Mouse (Mus musculus): ENCODE data around the gene LTO1. TPM values are rescaled to one million over a fixed set of nuclear protein-coding genes. Genes with fewer than 3 reads are reported as not detected.
"Not testable (repeated sequence)": the region's sequence is repeated elsewhere in the genome, so short reads cannot be mapped to it uniquely, and the experiment has no call there.

The LTO1 gene
- polyA plus RNA-seq, 1 experiment from 2014 or later: 26.1 TPM

- Histone ChIP-seq H3K4me2 (no peak overlapping the region), H3K4me1 (replicated peaks) (peaks cover 27% of the 10 kb centered on the region), H3K36me3 (no peaks in the 10 kb centered on the region), H3K27ac (no peak overlapping the region), H3K4me3 (replicated peaks) (no peak overlapping the region), H3K9me3 (no peaks in the 10 kb centered on the region), H3K9ac (replicated peaks) (no peak overlapping the region), H3K27me3 (peaks cover 75% of the 10 kb centered on the region)
- WGBS: 85% methylated on average over 2 of the region's 2 CpGs
- no peak for ATAC-seq (ENCODE audit: insufficient number of reproducible peaks, insufficient read depth, low FRiP score, low TSS enrichment, low read depth)
Measured at GRCm38 (mm10) chr7:144891863-144892262, 23.0 kb upstream of the LTO1 start.

- H3K4me2 ChIP-seq: no peak overlapping the region
- no peak overlapping the region for H3K27ac ChIP-seq
- no peak for ATAC-seq (ENCODE audit: insufficient number of reproducible peaks, insufficient read depth, low FRiP score, low TSS enrichment, low read depth)
- no peaks in the 10 kb centered on the region for H3K36me3 ChIP-seq
- H3K4me1 ChIP-seq (replicated peaks): peaks cover 28% of the 10 kb centered on the region
- no peaks in the 10 kb centered on the region for H3K9me3 ChIP-seq
- H3K4me3 ChIP-seq (replicated peaks): no peak overlapping the region
- H3K9ac ChIP-seq (replicated peaks): no peak overlapping the region
- H3K27me3 ChIP-seq: peaks cover 75% of the 10 kb centered on the region
- WGBS: 46% methylated on average over 6 of the region's 6 CpGs
Measured at GRCm38 (mm10) chr7:144892322-144892721, 22.6 kb upstream of the LTO1 start.

DNA sequence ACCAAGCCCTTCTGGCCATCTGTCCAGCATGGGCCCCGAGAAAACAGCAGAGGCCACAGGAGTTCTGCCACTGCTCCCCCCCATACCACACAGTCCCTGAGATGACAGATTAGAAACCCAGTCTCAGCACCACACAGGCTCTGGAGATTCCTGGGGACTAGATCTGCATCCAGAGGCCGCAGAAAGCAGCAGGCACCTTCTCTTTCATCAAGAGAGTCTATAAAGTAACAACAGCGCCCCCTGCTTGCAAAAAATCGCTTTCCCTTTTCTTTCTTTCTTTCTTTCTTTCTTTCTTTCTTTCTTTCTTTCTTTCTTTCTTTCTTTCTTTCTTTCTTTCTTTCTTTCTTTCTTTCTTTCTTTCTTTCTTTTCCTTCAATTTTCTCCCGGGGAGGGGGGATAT, 20.7 kb upstream of the LTO1 start:
- 2% methylated on average over 5 of the region's 5 CpGs for WGBS
- no peak overlapping the region for H3K27ac ChIP-seq
- no peaks in the 10 kb centered on the region for H3K9me3 ChIP-seq
- no peaks in the 10 kb centered on the region for H3K36me3 ChIP-seq
- peaks cover 21% of the 10 kb centered on the region for H3K4me1 ChIP-seq (replicated peaks)
- H3K9ac ChIP-seq (replicated peaks): no peak overlapping the region
- no peak overlapping the region for H3K4me3 ChIP-seq (replicated peaks)
- H3K4me2 ChIP-seq: no peak overlapping the region
- ATAC-seq (ENCODE audit: insufficient number of reproducible peaks, insufficient read depth, low FRiP score, low TSS enrichment, low read depth): no peak
- peaks cover 80% of the 10 kb centered on the region for H3K27me3 ChIP-seq

- Histone ChIP-seq H3K9me3 (no peaks in the 10 kb centered on the region), H3K4me3 (replicated peaks) (peak overlapping the region; percentile 45; the same call in 1 of the 2 replicates), H3K27ac (no peak overlapping the region), H3K9ac (replicated peaks) (no peak overlapping the region), H3K36me3 (no peaks in the 10 kb centered on the region), H3K4me2 (peak overlapping the region; percentile 88; the same call in 1 of the 2 replicates), H3K4me1 (replicated peaks) (peaks cover 21% of the 10 kb centered on the region), H3K27me3 (peaks cover 82% of the 10 kb centered on the region)
- ATAC-seq (ENCODE audit: insufficient number of reproducible peaks, insufficient read depth, low FRiP score, low TSS enrichment, low read depth): no peak
- 1% methylated on average over 4 of the region's 4 CpGs for WGBS
Measured at GRCm38 (mm10) chr7:144894706-144895105, 20.2 kb upstream of the LTO1 start.

DNA sequence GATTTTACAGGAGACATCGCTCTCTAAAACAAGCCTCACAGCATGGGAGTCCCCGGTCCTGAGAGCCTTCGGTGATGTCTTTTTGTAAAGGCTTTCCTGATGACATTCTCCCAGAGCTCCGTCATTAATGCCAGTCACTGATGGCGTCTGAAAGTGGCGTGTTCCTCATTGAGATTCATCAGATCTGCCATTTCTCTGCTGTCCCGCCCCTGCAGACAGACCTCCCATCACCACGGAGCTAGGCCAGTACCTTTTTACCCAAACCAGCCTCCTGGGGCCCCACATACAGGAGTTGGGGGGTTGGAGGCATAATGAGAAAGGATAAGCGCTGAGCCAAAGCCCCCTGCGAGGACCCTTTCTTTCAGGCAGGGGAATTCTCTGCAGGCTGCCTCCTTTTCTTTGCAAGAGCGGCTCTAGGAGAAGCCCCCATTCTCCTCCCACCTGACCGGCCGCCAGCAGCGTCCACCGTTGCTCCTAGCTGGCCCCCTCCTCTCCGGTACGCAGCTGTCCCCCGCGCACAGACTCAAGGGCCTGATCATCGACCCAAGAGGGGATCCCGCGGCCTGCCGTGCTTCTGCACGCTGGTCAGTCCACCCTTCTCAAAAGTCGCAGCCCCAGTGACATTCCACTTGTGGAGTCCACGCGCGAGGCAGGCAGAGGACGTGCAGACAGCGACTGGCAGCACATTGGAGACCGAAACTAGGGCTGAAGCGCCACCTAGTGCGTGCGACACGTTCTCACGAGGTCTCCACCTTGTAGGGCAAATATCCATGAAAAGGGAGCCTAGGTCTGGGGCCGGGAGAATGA, 19.4 kb upstream of the LTO1 start:
- H3K9me3 ChIP-seq: no peaks in the 10 kb centered on the region
- peaks cover 21% of the 10 kb centered on the region for H3K4me1 ChIP-seq (replicated peaks)
- no peak overlapping the region for H3K27ac ChIP-seq
- no peaks in the 10 kb centered on the region for H3K36me3 ChIP-seq
- H3K27me3 ChIP-seq: peaks cover 83% of the 10 kb centered on the region
- peak overlapping the region; percentile 45 for H3K4me3 ChIP-seq (replicated peaks)
- ATAC-seq (ENCODE audit: insufficient number of reproducible peaks, insufficient read depth, low FRiP score, low TSS enrichment, low read depth): peak; percentile 64; the same call in 1 of the 2 replicates
- H3K9ac ChIP-seq (replicated peaks): peak overlapping the region; percentile 40; the same call in 1 of the 2 replicates
- H3K4me2 ChIP-seq: peak overlapping the region; percentile 88
- WGBS: under 1% methylated on average over 37 of the region's 37 CpGs

DNA sequence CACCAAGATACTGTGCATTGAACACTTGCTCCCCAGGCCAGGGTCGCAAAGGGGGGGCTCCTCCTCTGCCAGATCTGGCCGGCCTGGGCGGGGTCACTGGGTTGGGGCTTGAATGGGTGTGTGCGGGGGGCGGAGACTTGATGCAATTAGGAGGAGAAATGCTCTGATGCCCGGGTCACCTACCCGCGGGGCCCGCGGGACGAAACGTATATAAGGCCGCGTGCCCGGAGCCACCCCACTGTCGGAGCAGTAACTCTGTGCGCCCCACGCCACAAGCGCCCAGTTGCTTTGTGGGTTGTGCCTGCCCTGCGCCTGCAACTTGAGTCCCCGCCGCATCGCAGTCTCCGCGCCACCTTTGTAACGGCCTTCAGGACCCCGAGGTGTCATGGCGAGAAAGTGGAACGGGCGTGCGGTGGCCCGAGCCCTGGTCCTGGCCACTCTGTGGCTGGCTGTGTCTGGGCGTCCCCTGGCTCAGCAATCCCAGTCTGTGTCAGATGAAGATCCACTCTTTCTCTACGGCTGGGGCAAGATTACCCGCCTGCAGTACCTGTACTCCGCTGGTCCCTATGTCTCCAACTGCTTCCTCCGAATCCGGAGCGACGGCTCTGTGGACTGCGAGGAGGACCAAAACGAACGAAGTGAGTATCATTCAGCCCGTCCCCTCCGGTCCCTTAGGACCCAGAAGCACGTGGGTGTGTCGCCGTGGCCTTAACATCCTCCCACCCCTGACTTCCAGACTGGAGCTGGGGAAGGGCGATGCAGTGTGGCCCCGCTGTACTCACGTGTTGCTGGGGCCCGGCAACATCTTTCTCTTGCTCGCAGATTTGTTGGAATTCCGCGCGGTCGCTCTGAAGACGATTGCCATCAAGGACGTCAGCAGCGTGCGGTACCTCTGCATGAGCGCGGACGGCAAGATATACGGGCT, 18.3 kb upstream of the LTO1 start, which contains the start of gene Fgf15:
Gene Fgf15 (plus strand): TSS at position 238 of the 925 bp plus-strand sequence.
- ATAC-seq (ENCODE audit: insufficient number of reproducible peaks, insufficient read depth, low FRiP score, low TSS enrichment, low read depth): peak; percentile 28; the same call in 1 of the 2 replicates
- H3K36me3 ChIP-seq: no peaks in the 10 kb centered on the region
- H3K27ac ChIP-seq: no peak within 1 kb of the TSS
- WGBS: 1% methylated on average over 65 of the region's 65 CpGs
- H3K9ac ChIP-seq (replicated peaks): peak within 1 kb of the TSS; percentile 40
- peak within 1 kb of the TSS; percentile 88 for H3K4me2 ChIP-seq
- H3K9me3 ChIP-seq: no peaks in the 10 kb centered on the region
- peak within 1 kb of the TSS; percentile 45 for H3K4me3 ChIP-seq (replicated peaks)
- peaks cover 21% of the 10 kb centered on the region for H3K4me1 ChIP-seq (replicated peaks)
- H3K27me3 ChIP-seq: peaks cover 82% of the 10 kb centered on the region

DNA sequence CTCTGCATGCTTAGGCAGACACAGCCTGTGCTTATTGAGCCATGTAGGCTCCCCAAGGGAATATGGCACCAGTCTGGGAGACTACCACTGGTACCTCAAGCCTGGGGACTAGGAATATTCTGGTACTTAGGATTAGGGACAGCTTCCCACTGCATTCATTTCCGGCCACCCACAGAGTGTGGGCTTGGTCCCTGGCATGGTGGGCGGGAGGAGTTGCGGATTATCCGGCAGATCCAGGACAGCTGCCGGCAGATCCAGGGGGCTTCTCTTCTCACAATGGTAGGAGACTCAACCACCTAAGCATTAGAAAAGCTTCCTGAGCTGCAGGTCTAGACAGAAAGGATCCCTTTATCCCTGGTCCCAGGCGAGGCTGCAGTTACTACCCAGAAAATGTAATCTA, 16.4 kb upstream of the LTO1 start:
- Histone ChIP-seq H3K36me3 (no peaks in the 10 kb centered on the region), H3K27ac (no peak overlapping the region), H3K9me3 (no peaks in the 10 kb centered on the region), H3K4me3 (replicated peaks) (no peak overlapping the region), H3K4me2 (no peak overlapping the region), H3K9ac (replicated peaks) (no peak overlapping the region), H3K27me3 (peaks cover 71% of the 10 kb centered on the region), H3K4me1 (replicated peaks) (peaks cover 21% of the 10 kb centered on the region)
- no peak for ATAC-seq (ENCODE audit: insufficient number of reproducible peaks, insufficient read depth, low FRiP score, low TSS enrichment, low read depth)
- 56% methylated on average over 6 of the region's 6 CpGs for WGBS

DNA sequence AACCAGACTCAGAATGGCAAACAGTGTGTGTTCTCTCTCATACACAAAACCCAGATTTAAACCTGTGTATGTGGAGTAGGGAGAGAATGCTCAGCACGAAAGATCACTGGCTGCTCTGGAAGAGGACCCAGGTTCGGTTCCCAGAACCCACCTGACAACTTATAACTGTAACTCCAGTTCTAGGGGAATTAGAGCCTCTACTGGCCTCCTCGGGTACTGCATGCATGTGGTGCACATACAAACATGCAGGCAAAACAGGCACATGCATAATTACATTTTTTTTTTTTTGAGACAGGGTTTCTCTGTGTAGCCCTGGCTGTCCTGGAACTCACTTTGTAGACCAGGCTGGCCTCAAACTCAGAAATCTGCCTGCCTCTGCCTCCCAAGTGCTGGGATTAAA, 9.4 kb upstream of the LTO1 start:
- not testable (repeated sequence) for H3K9ac ChIP-seq (replicated peaks); H3K4me3 ChIP-seq (replicated peaks); H3K27ac ChIP-seq; ATAC-seq (ENCODE audit: insufficient number of reproducible peaks, insufficient read depth, low FRiP score, low TSS enrichment, low read depth); H3K4me1 ChIP-seq (replicated peaks); H3K36me3 ChIP-seq; H3K27me3 ChIP-seq; H3K9me3 ChIP-seq; H3K4me2 ChIP-seq
- 89% methylated on average over 3 of the region's 3 CpGs for WGBS

DNA sequence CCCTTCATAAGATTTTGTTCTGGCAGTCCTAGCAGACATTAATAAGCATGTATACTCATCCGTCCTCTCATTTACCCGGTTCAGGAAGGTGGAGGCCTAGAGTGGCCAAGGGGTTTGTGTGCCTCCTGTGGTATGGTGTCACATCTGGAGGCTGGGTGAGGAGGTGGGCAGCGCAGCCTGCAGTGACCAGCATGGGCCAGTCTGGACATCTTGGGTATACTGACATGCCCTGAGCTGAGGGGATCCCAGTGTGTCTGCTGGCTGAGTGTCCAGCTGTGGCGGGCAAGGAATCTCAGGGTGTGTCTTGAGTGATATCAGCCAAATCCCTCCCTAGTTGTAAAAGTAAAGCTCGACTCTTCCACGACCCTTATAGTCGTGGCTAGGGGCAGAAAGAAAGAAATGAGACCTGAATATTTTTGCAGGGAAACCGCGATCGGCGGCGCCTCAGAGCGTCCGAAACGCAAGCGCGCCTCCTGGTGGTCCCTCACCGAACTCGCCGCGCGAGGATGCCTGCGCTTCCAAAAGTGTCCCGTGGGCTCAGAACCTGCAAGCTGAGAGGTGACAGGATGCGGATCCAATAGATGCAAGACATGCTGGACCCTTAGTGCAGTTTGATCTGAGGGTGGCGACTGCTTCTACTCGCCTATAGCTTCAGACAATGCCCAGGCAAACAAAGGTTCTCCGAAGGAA, 8.0 kb upstream of the LTO1 start:
- Histone ChIP-seq H3K9ac (replicated peaks) (no peak overlapping the region), H3K9me3 (peaks cover 5% of the 10 kb centered on the region; the same call in 1 of the 2 replicates), H3K4me3 (replicated peaks) (no peak overlapping the region), H3K36me3 (no peaks in the 10 kb centered on the region), H3K27ac (no peak overlapping the region), H3K4me2 (peak overlapping the region; percentile 42), H3K4me1 (replicated peaks) (no peaks in the 10 kb centered on the region), H3K27me3 (peaks cover 3% of the 10 kb centered on the region; the same call in 1 of the 2 replicates)
- WGBS: 11% methylated on average over 28 of the region's 28 CpGs
- peak; percentile 57; the same call in 1 of the 2 replicates for ATAC-seq (ENCODE audit: insufficient number of reproducible peaks, insufficient read depth, low FRiP score, low TSS enrichment, low read depth)

DNA sequence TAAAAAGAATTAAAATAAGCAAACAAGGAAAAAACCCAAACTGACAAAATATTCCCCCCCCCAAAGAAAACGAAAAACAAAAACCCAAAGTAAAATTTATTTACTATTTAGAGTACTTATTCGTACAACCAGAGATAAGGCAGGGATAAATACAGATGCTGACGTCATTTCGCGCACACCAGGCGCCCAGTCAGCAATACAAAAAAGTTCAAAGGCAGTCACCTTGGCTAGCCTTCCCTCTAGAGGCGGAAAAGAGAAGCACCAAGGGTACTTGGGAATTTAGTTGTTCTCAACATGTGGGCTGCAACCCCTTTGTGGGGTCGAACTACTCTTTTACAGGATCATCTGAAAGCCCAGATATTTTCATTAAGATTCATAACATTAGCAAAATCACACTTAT, 7.1 kb upstream of the LTO1 start:
- Histone ChIP-seq H3K27ac (no peak overlapping the region), H3K4me3 (replicated peaks) (no peak overlapping the region), H3K36me3 (no peaks in the 10 kb centered on the region), H3K4me1 (replicated peaks) (no peaks in the 10 kb centered on the region), H3K9ac (replicated peaks) (no peak overlapping the region), H3K27me3 (peaks cover 3% of the 10 kb centered on the region; the same call in 1 of the 2 replicates), H3K9me3 (peaks cover 5% of the 10 kb centered on the region; the same call in 1 of the 2 replicates), H3K4me2 (no peak overlapping the region)
- WGBS: 13% methylated on average over 8 of the region's 8 CpGs
- no peak for ATAC-seq (ENCODE audit: insufficient number of reproducible peaks, insufficient read depth, low FRiP score, low TSS enrichment, low read depth)
